Mouse (Mus musculus) heart, embryonic 12.5 days (tissue): ENCODE data around the gene Erc2. TPM values are rescaled to one million over a fixed set of nuclear protein-coding genes. Genes with fewer than 3 reads are reported as not detected.

Experiments
- ATAC-seq: fragments of 200-750 bp; cut with Nextera tagmentation; 2 replicates; pipeline ENCODE4 v1.8.0; 2017; ENCODE audit warnings: moderate TSS enrichment, moderate library complexity; ENCODE audit not compliant: insufficient number of reproducible peaks, low FRiP score
- H3K27ac ChIP-seq: fragments of 300-500 bp; sonication (generic); 2 replicates; pipeline ENCODE4 v1.5.1; 2016; ENCODE audit warnings: mild to moderate bottlenecking, moderate library complexity; ENCODE audit not compliant: poor library complexity, severe bottlenecking
- H3K27me3 ChIP-seq: fragments of 300-500 bp; sonication (generic); replicated peaks from 2 replicates; pipeline ENCODE4 v1.6.1; 2016; ENCODE audit warnings: mild to moderate bottlenecking, moderate library complexity
- H3K36me3 ChIP-seq: fragments of 300-500 bp; sonication (generic); 2 replicates; pipeline ENCODE4 v1.6.1; 2016; ENCODE audit warnings: mild to moderate bottlenecking, moderate library complexity
- H3K4me1 ChIP-seq: fragments of 300-500 bp; sonication (generic); replicated peaks from 2 replicates; pipeline ENCODE4 v1.6.1; 2016; ENCODE audit warnings: mild to moderate bottlenecking
- H3K4me2 ChIP-seq: fragments of 300-500 bp; sonication (generic); 2 replicates; pipeline ENCODE4 v1.6.1; 2016; ENCODE audit warnings: mild to moderate bottlenecking, moderate library complexity
- H3K4me3 ChIP-seq: fragments of 300-500 bp; sonication (generic); 2 replicates; pipeline ENCODE4 v1.5.1; 2016; ENCODE audit warnings: mild to moderate bottlenecking
- H3K9ac ChIP-seq: fragments of 300-500 bp; sonication (generic); 2 replicates; pipeline ENCODE4 v1.6.1; 2016; ENCODE audit warnings: mild to moderate bottlenecking, moderate library complexity
- H3K9me3 ChIP-seq: fragments of 300-500 bp; sonication (generic); replicated peaks from 2 replicates; pipeline ENCODE4 v1.6.1; 2016; ENCODE audit warnings: mild to moderate bottlenecking, moderate library complexity
- WGBS: fragments of 180-500 bp; shearing (Covaris S2); methylation state at CpG from one replicate; pipeline ENCODE4 v1.1.7; 2016; 5-methylcytosine and 5-hydroxymethylcytosine counted together
- polyA plus RNA-seq: library from polyadenylated mRNA; unstranded; fragments of >200 nt; fragmentation: Nextera tagmentation; extraction: Ambion mirVana; gene quantifications from 2 replicates; pipeline ENCODE4 v1.2.1, GENCODE M21; 2016

The Erc2 gene
- polyA plus RNA-seq, 1 experiment from 2014 or later = 3.9 TPM

DNA sequence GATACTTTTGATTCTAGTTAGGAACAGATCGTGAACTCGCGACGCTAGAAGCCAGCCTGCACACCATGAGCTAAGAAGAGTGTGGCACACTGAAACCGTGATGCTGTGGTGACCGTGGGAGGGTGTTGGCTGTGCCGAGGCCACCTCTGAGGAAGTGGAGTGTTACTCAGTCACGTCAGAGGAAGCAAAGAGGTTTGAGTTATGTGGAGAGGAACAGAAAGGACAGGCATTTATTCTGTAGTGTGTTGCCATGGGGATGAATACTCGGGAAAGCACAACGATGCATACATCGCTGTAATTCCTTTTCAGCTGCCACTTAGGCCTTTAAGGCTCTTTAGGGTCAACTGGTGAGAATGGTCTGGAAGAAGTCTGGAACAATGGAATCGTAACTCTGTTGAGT is 445.8 kb downstream of the Erc2 start:
- Histone ChIP-seq H3K4me2 (no peak overlapping the region), H3K27me3 (no peaks in the 10 kb centered on the region), H3K27ac (no peak overlapping the region), H3K9ac (no peak overlapping the region), H3K4me3 (no peak overlapping the region), H3K4me1 (no peaks in the 10 kb centered on the region), H3K9me3 (no peaks in the 10 kb centered on the region), H3K36me3 (no peaks in the 10 kb centered on the region)
- WGBS = 74% methylated on average over 12 of the region's 12 CpGs
- no peak for ATAC-seq

DNA sequence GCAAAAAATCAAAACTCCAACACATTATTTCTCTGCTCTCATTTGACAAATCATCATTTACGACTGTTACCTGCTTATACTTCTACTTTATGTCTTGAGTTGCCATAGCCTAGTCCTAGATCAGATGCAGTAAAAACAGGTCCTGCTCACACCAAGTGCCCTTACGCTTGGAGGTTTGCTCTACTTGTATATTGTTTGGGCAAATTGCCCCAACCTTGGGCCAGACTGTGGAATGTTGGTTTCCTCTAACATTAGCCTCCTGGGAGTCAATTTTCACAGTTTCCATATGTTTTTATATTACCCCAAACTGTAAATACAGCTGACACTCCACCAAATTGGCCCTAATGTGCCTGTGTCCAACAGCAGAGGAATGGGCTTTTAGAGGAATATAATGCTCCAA is 447.6 kb downstream of the Erc2 start:
- Histone ChIP-seq H3K27ac (no peak overlapping the region), H3K27me3 (no peaks in the 10 kb centered on the region), H3K36me3 (no peaks in the 10 kb centered on the region), H3K4me3 (no peak overlapping the region), H3K9ac (no peak overlapping the region), H3K4me1 (no peaks in the 10 kb centered on the region), H3K4me2 (no peak overlapping the region), H3K9me3 (no peaks in the 10 kb centered on the region)
- no peak for ATAC-seq
- 77% methylated on average over 2 of the region's 2 CpGs for WGBS

DNA sequence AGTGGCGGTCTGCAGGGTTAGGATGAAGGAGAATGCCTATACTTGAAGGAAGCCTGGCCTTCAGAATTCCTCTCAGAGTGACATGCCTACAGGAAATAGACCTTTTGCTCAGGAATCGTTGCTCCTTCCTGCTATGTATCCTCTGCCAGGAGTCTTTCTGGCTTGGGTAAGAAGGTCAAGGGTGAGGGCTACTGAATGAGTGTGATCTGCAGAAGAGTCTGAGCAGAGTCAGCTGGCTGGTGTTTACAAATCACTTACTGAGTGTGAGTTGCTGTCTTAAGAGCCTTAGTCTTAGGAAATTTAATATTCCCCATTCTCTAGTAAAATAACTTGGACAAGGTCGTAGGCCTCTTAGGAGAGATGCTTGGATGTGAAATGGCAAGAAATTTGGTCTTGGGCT is 450.3 kb downstream of the Erc2 start:
- 74% methylated on average over 3 of the region's 3 CpGs for WGBS
- Histone ChIP-seq H3K4me2 (no peak overlapping the region), H3K36me3 (no peaks in the 10 kb centered on the region), H3K9ac (no peak overlapping the region), H3K4me1 (no peaks in the 10 kb centered on the region), H3K4me3 (no peak overlapping the region), H3K9me3 (no peaks in the 10 kb centered on the region), H3K27ac (no peak overlapping the region), H3K27me3 (no peaks in the 10 kb centered on the region)
- no peak for ATAC-seq

DNA sequence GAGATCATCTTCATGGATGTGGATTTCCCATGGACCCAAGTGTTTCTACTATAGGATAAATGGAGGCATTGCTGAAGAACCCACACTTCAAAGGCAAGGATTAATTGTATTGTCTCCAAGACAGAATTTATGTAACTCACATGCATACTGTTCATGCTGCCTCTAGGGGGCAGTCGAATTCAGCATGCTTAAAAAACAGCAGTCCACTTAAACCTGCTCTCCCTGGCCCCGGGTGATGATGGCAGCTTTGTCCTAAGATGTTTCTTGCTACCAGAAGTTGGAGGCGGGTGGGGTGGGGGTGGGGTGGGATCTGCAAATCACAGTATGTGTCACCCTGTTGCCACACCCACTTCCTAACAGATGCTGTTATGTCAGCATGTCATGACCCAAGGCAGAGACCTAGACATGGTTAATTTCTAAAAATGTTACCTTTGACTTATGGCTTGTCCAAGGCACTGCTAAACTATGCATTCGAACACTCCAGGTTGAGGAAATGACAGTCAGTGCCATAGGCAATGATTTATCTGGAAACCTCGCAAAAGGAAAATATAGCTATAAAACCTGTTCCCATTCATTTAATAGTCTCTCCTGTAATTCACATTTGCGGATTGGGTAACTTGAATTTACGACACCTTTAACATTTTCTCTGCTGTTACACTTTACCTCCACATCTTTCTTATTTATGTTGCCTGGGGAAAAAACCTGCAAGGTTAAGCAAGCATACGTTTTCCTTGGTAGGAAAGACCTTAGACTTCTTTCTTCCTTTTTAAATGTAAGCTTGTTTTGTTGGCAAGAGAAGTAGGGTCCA is 467.6 kb downstream of the Erc2 start:
- H3K4me1 ChIP-seq = no peaks in the 10 kb centered on the region
- no peak overlapping the region for H3K4me2 ChIP-seq
- no peaks in the 10 kb centered on the region for H3K36me3 ChIP-seq
- no peaks in the 10 kb centered on the region for H3K9me3 ChIP-seq
- 62% methylated on average over 8 of the region's 8 CpGs for WGBS
- H3K27ac ChIP-seq = no peak overlapping the region
- ATAC-seq = no peak
- H3K27me3 ChIP-seq = no peaks in the 10 kb centered on the region
- H3K4me3 ChIP-seq = no peak overlapping the region
- H3K9ac ChIP-seq = no peak overlapping the region

DNA sequence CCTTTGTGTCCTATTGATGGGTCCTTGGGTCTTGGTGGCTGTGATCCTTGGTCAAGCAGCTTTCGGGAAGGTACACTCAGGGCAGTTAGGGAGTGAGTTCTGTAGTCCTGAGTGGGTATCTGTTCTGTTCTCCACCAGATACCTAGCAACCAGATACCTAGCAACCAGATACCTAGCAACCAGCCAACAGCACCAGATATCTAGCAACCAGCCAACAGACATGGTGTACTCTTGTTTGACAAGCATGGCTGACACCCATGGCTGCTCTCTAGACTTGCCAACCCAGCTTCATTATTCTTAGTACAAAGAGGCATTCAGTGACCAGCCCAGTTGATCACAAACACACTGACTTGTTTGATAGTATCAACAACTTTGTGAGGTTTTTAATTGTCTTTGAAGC is 469.1 kb downstream of the Erc2 start:
- H3K27me3 ChIP-seq = no peaks in the 10 kb centered on the region
- no peak overlapping the region for H3K27ac ChIP-seq
- no peak for ATAC-seq
- H3K9ac ChIP-seq = no peak overlapping the region
- H3K36me3 ChIP-seq = no peaks in the 10 kb centered on the region
- H3K9me3 ChIP-seq = no peaks in the 10 kb centered on the region
- no peak overlapping the region for H3K4me3 ChIP-seq
- H3K4me1 ChIP-seq = no peaks in the 10 kb centered on the region
- no peak overlapping the region for H3K4me2 ChIP-seq
- WGBS = 86% methylated on average over 1 of the region's 1 CpGs

DNA sequence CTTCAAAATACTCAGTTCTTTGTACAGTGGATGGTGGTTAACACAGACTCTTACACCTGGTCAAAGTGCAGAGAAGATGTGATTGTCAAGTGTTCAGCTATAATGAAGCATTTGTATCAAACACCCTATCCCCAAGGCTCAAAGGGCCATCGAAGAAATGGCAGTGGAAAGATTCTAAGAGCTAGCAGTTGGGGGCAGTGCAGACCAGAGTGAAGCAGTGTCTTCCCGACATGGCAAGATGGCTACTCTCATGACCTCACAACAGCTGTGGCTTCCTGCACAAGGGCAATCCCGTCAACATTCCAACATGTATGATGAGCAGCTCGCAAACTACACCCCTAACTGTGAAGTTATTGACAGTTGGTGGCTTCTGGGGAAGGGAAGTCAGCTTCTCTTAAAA is 471.0 kb downstream of the Erc2 start:
- H3K27ac ChIP-seq = no peak overlapping the region
- no peaks in the 10 kb centered on the region for H3K4me1 ChIP-seq
- H3K9ac ChIP-seq = no peak overlapping the region
- 63% methylated on average over 4 of the region's 4 CpGs for WGBS
- H3K4me3 ChIP-seq = no peak overlapping the region
- ATAC-seq = no peak
- no peak overlapping the region for H3K4me2 ChIP-seq
- H3K9me3 ChIP-seq = no peaks in the 10 kb centered on the region
- no peaks in the 10 kb centered on the region for H3K36me3 ChIP-seq
- H3K27me3 ChIP-seq = no peaks in the 10 kb centered on the region

DNA sequence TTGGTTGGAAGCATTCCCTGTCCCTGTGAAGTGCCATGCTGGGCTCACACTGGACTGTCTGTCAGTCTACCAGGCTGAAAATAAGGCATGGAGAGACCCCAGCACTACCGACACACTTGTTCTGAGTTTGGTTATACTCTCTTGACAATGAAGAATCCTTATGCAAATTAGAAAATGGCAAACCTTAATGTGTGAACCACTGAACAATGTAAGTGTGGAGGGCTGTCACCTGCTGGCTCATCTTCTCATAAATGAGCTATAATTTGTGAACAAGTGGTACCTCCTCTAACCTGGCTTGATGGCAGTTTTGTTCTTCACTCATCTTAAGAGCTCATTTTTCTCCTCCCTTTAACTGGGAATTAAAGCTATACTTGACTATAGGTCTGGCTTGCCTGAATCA is 471.7 kb downstream of the Erc2 start:
- Histone ChIP-seq H3K4me2 (no peak overlapping the region), H3K36me3 (no peaks in the 10 kb centered on the region), H3K27ac (no peak overlapping the region), H3K27me3 (no peaks in the 10 kb centered on the region), H3K4me1 (no peaks in the 10 kb centered on the region), H3K9me3 (no peaks in the 10 kb centered on the region), H3K4me3 (no peak overlapping the region), H3K9ac (no peak overlapping the region)
- no peak for ATAC-seq
- 94% methylated on average over 1 of the region's 1 CpGs for WGBS

DNA sequence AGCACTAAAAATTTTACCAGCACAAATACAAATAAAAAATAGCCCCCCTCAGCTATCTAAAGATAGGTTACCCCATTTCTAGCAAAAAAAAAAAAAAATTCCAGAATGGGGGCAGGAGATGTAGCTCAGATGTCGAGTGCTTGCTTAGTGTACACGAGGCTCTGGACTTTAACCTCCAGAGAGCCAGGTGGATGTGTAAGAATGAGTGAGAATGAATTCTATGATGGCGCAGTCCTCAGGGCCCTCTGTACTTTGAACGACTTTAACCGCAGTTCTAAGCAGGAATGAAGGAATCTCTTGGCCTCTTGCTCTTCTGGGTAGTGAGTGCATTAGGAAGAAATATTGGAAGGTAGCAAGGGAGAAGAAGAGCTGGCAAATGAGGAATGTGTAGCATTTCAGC is 476.9 kb downstream of the Erc2 start:
- Histone ChIP-seq H3K36me3 (no peaks in the 10 kb centered on the region), H3K4me2 (no peak overlapping the region), H3K9me3 (no peaks in the 10 kb centered on the region), H3K9ac (no peak overlapping the region), H3K27ac (no peak overlapping the region), H3K27me3 (no peaks in the 10 kb centered on the region), H3K4me3 (no peak overlapping the region), H3K4me1 (no peaks in the 10 kb centered on the region)
- 87% methylated on average over 5 of the region's 5 CpGs for WGBS
- ATAC-seq = no peak

DNA sequence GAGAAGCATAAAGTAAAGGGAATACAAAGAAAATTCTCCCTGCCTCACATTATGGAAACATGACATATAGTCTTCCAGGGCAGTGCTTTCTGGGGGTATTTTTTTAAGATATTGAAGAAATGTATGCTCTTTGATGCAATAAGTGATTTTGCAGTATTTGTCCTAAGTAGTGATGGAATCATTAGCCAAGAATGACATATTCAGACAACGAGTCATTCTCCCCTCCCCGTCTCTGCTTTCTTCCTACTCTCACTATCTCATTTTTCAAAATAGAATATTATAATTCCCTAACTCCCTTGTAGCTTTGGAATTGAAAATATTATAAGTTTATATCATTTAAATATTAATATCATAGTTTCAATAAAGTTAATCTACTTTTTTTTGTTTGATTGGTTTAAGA is 490.9 kb downstream of the Erc2 start:
- Histone ChIP-seq H3K4me1 (no peaks in the 10 kb centered on the region), H3K9ac (no peak overlapping the region), H3K9me3 (no peaks in the 10 kb centered on the region), H3K36me3 (no peaks in the 10 kb centered on the region), H3K27ac (no peak overlapping the region), H3K27me3 (no peaks in the 10 kb centered on the region), H3K4me2 (no peak overlapping the region), H3K4me3 (no peak overlapping the region)
- no peak for ATAC-seq
- 69% methylated on average over 2 of the region's 2 CpGs for WGBS

DNA sequence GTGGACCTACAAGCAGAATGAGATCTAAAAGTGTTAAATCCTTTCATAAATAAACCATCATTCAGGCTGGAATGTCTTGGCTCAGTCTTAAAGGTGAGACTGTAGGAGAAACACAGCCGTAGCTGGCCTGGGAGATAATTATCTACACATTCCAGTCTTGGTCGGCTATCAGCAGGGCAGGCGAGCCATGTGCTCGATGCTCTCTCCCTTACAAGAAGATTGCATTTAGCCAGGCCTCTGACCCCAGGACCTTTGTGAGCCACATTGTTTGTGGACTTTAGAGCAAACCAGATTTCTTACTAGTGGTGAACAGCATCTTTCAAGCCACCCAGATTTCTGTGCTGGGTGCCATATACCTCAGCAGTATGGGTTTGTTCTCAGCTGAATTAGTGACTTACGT is 498.6 kb downstream of the Erc2 start:
- no peaks in the 10 kb centered on the region; the same call in 1 of the 2 replicates for H3K9me3 ChIP-seq
- H3K27me3 ChIP-seq = no peaks in the 10 kb centered on the region
- WGBS = 35% methylated on average over 5 of the region's 5 CpGs
- H3K4me1 ChIP-seq = peaks cover 27% of the 10 kb centered on the region
- H3K27ac ChIP-seq = no peak overlapping the region
- no peak overlapping the region for H3K4me2 ChIP-seq
- H3K36me3 ChIP-seq = no peaks in the 10 kb centered on the region
- ATAC-seq = no peak
- H3K9ac ChIP-seq = no peak overlapping the region
- H3K4me3 ChIP-seq = no peak overlapping the region

DNA sequence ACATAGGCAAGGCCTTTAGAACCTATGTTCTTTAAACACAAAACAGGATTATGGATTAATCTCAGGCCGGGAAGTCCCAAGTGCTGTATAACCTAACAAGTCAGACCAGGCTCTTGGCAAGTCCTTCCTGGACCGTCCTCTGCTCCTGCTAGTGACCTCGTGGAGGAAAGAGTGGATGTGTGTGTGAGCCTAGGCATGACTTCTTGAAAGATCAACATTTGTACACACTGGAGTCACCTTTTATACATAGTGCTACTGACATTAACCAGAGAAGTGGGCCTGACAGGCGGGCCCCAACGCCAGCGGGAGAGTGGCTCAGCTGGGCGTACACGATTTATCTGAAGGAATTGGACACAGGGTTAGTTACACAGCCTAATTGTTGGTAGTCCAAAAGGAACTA is 504.6 kb downstream of the Erc2 start:
- Histone ChIP-seq H3K36me3 (no peaks in the 10 kb centered on the region), H3K4me3 (no peak overlapping the region), H3K4me1 (peaks cover 39% of the 10 kb centered on the region), H3K9ac (no peak overlapping the region), H3K27me3 (no peaks in the 10 kb centered on the region), H3K4me2 (no peak overlapping the region), H3K9me3 (no peaks in the 10 kb centered on the region), H3K27ac (peak overlapping the region; percentile 73)
- 37% methylated on average over 8 of the region's 8 CpGs for WGBS
- ATAC-seq = peak; percentile 82

DNA sequence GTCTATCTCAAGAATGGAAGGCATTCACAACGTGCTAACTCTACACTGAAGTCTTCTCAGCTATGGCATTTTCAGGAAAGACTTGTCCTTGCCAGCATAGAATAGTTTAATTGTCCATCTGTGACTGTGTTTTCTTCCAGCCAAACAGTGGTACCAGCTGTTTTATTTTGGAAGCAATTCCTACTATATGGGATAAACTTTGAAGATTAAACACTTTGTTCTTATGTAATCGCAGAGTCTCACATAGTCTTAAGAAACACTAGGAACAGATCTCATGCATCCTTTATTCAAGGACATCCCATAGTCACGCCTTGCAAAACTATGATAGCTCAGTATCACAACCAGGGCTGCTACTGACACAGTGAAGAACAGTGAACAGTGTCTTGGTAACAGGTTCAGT is 506.8 kb downstream of the Erc2 start:
- peaks cover 26% of the 10 kb centered on the region for H3K4me1 ChIP-seq
- WGBS = 74% methylated on average over 3 of the region's 3 CpGs
- H3K4me3 ChIP-seq = no peak overlapping the region
- H3K36me3 ChIP-seq = no peaks in the 10 kb centered on the region
- H3K27me3 ChIP-seq = no peaks in the 10 kb centered on the region
- no peak overlapping the region for H3K27ac ChIP-seq
- H3K9me3 ChIP-seq = no peaks in the 10 kb centered on the region
- no peak overlapping the region for H3K4me2 ChIP-seq
- no peak overlapping the region for H3K9ac ChIP-seq
- ATAC-seq = no peak
